Mouse (Mus musculus) forebrain, embryonic 16.5 days (tissue): ENCODE results near the gene Ubap2. TPM values are rescaled to one million over a fixed set of nuclear protein-coding genes. Genes with fewer than 3 reads are reported as not detected.

Experiments used
- ATAC-seq: fragments of 200-750 bp; cut with Nextera tagmentation; 2 replicates; pipeline ENCODE4 v1.8.0; 2017; ENCODE audit warnings: mild to moderate bottlenecking, moderate library complexity
- H3K27ac ChIP-seq: fragments of 300-500 bp; sonication (generic); 2 replicates; pipeline ENCODE4 v1.5.1; 2014; ENCODE audit warnings: low read length, control low read depth
- H3K27me3 ChIP-seq: fragments of 300-500 bp; sonication (generic); replicated peaks from 2 replicates; pipeline ENCODE4 v1.6.1; 2014; ENCODE audit warnings: low read length; ENCODE audit not compliant: control insufficient read depth, insufficient read depth
- H3K36me3 ChIP-seq: fragments of 300-500 bp; sonication (generic); 2 replicates; pipeline ENCODE4 v1.6.1; 2014; ENCODE audit not compliant: control insufficient read depth, insufficient read depth
- H3K4me1 ChIP-seq: fragments of 300-500 bp; sonication (generic); replicated peaks from 2 replicates; pipeline ENCODE4 v1.6.1; 2014; ENCODE audit warnings: low read length; ENCODE audit not compliant: control insufficient read depth, insufficient read depth
- H3K4me2 ChIP-seq: fragments of 300-500 bp; sonication (generic); 2 replicates; pipeline ENCODE4 v1.6.1; 2014; ENCODE audit warnings: mild to moderate bottlenecking, low read length, control low read depth
- H3K4me3 ChIP-seq: fragments of 300-500 bp; sonication (generic); replicated peaks from 2 replicates; pipeline ENCODE4 v1.5.1; 2014; ENCODE audit warnings: mild to moderate bottlenecking, low read length, control low read depth
- H3K9ac ChIP-seq: fragments of 300-500 bp; sonication (generic); replicated peaks from 2 replicates; pipeline ENCODE4 v1.6.1; 2014; ENCODE audit warnings: low read depth, low read length, control low read depth
- H3K9me3 ChIP-seq: fragments of 300-500 bp; sonication (generic); 2 replicates; pipeline ENCODE4 v1.6.1; 2016; ENCODE audit warnings: low read length; ENCODE audit not compliant: control insufficient read depth
- WGBS: fragments of 180-500 bp; shearing (Covaris S2); extraction: QIAGEN DNeasy Blood & Tissue Kit; methylation state at CpG from one replicate; pipeline ENCODE4 v1.1.7; 2014; 5-methylcytosine and 5-hydroxymethylcytosine counted together
- polyA plus RNA-seq: library from polyadenylated mRNA; unstranded; fragments of >200 nt; fragmentation: Nextera tagmentation; extraction: Ambion mirVana; gene quantifications from 2 replicates; pipeline ENCODE4 v1.2.1, GENCODE M21; 2015

Ubap2 gene
- polyA plus RNA-seq, 1 experiment from 2014 or later, result 62.5 TPM

- Histone ChIP-seq H3K27ac (no peak overlapping the region), H3K36me3 (peaks cover 5% of the 10 kb centered on the region; the same call in 1 of the 2 replicates), H3K4me3 (no peak overlapping the region), H3K9ac (no peak overlapping the region), H3K9me3 (no peaks in the 10 kb centered on the region), H3K4me1 (0 out of 2 replicates have a peak, but pooled peaks cover 2% of the 10 kb centered on the region), H3K4me2 (no peak overlapping the region), H3K27me3 (no peaks in the 10 kb centered on the region)
- 79% methylated on average over 3 of the region's 3 CpGs for WGBS
- no peak for ATAC-seq
Observed at GRCm38 (mm10) chr4:41240916-41241315, 34.0 kb downstream of the Ubap2 start.

GRCm38 (mm10) chr4:41235621-41236020 lies 39.3 kb downstream of the Ubap2 start:
- no peak overlapping the region for H3K9ac ChIP-seq
- H3K4me3 ChIP-seq, result no peak overlapping the region
- no peaks in the 10 kb centered on the region for H3K9me3 ChIP-seq
- WGBS, result 90% methylated on average over 5 of the region's 5 CpGs
- no peak for ATAC-seq
- H3K36me3 ChIP-seq, result peaks cover 15% of the 10 kb centered on the region
- H3K27me3 ChIP-seq, result no peaks in the 10 kb centered on the region
- H3K4me1 ChIP-seq, result 0 out of 2 replicates have a peak, but pooled peaks cover 2% of the 10 kb centered on the region
- no peak overlapping the region for H3K4me2 ChIP-seq
- H3K27ac ChIP-seq, result no peak overlapping the region

- ATAC-seq, result no peak
- WGBS, result 85% methylated on average over 3 of the region's 3 CpGs
Observed at GRCm38 (mm10) chr4:41226351-41226750, 48.6 kb downstream of the Ubap2 start.

GRCm38 (mm10) chr4:41225412-41225811 lies 49.5 kb downstream of the Ubap2 start:
- no peak overlapping the region for H3K9ac ChIP-seq
- ATAC-seq, result no peak
- H3K36me3 ChIP-seq, result peaks cover 24% of the 10 kb centered on the region
- no peak overlapping the region for H3K4me2 ChIP-seq
- 74% methylated on average over 1 of the region's 1 CpGs for WGBS
- no peak overlapping the region for H3K27ac ChIP-seq
- no peaks in the 10 kb centered on the region for H3K9me3 ChIP-seq
- H3K4me3 ChIP-seq, result no peak overlapping the region
- no peaks in the 10 kb centered on the region for H3K4me1 ChIP-seq
- H3K27me3 ChIP-seq, result no peaks in the 10 kb centered on the region

More at GRCm38 (mm10) chr4:41226351-41226750, 48.6 kb downstream of the Ubap2 start:
- Histone ChIP-seq H3K27ac (no peak overlapping the region), H3K27me3 (no peaks in the 10 kb centered on the region), H3K4me1 (no peaks in the 10 kb centered on the region), H3K36me3 (peaks cover 21% of the 10 kb centered on the region), H3K9me3 (no peaks in the 10 kb centered on the region), H3K4me2 (no peak overlapping the region), H3K9ac (no peak overlapping the region), H3K4me3 (no peak overlapping the region)

- Histone ChIP-seq H3K36me3 (peaks cover 39% of the 10 kb centered on the region), H3K27ac (no peak overlapping the region)
- WGBS, result 85% methylated on average over 4 of the region's 4 CpGs
Observed at GRCm38 (mm10) chr4:41208050-41208449, 66.9 kb downstream of the Ubap2 start.

GRCm38 (mm10) chr4:41205751-41206150 lies 69.2 kb downstream of the Ubap2 start:
- Histone ChIP-seq H3K27me3 (no peaks in the 10 kb centered on the region), H3K4me2 (no peak overlapping the region), H3K27ac (no peak overlapping the region), H3K4me1 (no peaks in the 10 kb centered on the region), H3K9me3 (no peaks in the 10 kb centered on the region), H3K36me3 (peaks cover 47% of the 10 kb centered on the region), H3K4me3 (no peak overlapping the region), H3K9ac (no peak overlapping the region)
- no peak for ATAC-seq
- 95% methylated on average over 8 of the region's 8 CpGs for WGBS

More at GRCm38 (mm10) chr4:41208050-41208449, 66.9 kb downstream of the Ubap2 start:
- H3K4me3 ChIP-seq, result no peak overlapping the region
- no peak overlapping the region for H3K9ac ChIP-seq
- no peaks in the 10 kb centered on the region for H3K27me3 ChIP-seq
- no peak overlapping the region for H3K4me2 ChIP-seq
- no peaks in the 10 kb centered on the region for H3K9me3 ChIP-seq
- H3K4me1 ChIP-seq, result no peaks in the 10 kb centered on the region
- no peak for ATAC-seq

- Histone ChIP-seq H3K4me1 (peaks cover 3% of the 10 kb centered on the region), H3K9me3 (no peaks in the 10 kb centered on the region), H3K4me2 (no peak overlapping the region), H3K27me3 (no peaks in the 10 kb centered on the region), H3K9ac (no peak overlapping the region), H3K27ac (no peak overlapping the region), H3K4me3 (no peak overlapping the region), H3K36me3 (peaks cover 57% of the 10 kb centered on the region)
- ATAC-seq, result no peak
- 93% methylated on average over 8 of the region's 8 CpGs for WGBS
Observed at GRCm38 (mm10) chr4:41202135-41202534, 72.8 kb downstream of the Ubap2 start.

- no peak overlapping the region for H3K4me3 ChIP-seq
- H3K27me3 ChIP-seq, result no peaks in the 10 kb centered on the region
- H3K9ac ChIP-seq, result peak overlapping the region; percentile 18; the same call in 1 of the 2 replicates
- ATAC-seq, result peak; percentile 67
- H3K27ac ChIP-seq, result peak overlapping the region; percentile 74
- H3K36me3 ChIP-seq, result peaks cover 52% of the 10 kb centered on the region
- H3K4me2 ChIP-seq, result no peak overlapping the region
- no peaks in the 10 kb centered on the region for H3K9me3 ChIP-seq
- peaks cover 7% of the 10 kb centered on the region for H3K4me1 ChIP-seq
- 49% methylated on average over 3 of the region's 3 CpGs for WGBS
Observed at GRCm38 (mm10) chr4:41196861-41197610, 77.9 kb downstream of the Ubap2 start.

- Histone ChIP-seq H3K9ac (no peak overlapping the region), H3K36me3 (peaks cover 52% of the 10 kb centered on the region), H3K4me2 (no peak overlapping the region), H3K27me3 (no peaks in the 10 kb centered on the region), H3K4me1 (peaks cover 7% of the 10 kb centered on the region), H3K4me3 (no peak overlapping the region), H3K9me3 (no peaks in the 10 kb centered on the region), H3K27ac (no peak overlapping the region)
- no peak for ATAC-seq
- WGBS, result 89% methylated on average over 15 of the region's 15 CpGs
Observed at GRCm38 (mm10) chr4:41195328-41195727, 79.6 kb downstream of the Ubap2 start.
